Mouse (Mus musculus) lung, postnatal 4 days (tissue): ENCODE measurements around the gene Ctdsp1.

ENCODE experiments used
- DNase-seq, 2 experiments: peaks; one replicate each; pipeline ENCODE4 v3.0.0; 2021

The Ctdsp1 gene

DNA sequence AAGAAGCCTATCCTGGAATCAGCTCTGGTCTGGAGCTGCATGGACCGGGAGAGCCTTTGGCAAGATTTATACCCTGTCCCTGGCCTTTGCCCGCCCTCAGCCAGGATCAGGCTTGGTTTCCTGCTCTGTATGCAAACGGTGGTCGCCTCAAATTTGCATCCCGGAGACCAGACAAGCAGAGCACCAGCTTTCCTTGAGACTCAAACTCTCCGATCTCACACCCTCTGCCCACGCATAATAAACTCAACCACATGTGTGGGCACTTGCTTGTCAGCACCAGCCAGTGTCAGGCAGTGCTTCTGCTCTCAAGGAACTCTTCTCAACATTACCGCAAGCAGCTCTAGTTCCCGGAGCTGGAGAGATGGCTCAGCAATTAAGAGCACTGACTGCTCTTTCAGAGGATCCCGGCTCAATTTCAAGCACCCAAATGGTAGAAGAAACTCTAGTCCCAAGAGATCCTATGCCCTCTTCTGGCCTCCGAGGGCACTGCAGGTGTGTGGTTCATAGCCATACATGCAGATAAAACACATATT is 6.7 kb downstream of the Ctdsp1 start:
- DNase-seq, result peak; percentile 81 to 84

- no peak for DNase-seq
These were observed 9.2 kb downstream of the Ctdsp1 start for GRCm38 (mm10) chr1:74400531-74400930.

- DNase-seq, result no peak
These were observed 9.8 kb downstream of the Ctdsp1 start for GRCm38 (mm10) chr1:74401015-74401702.

DNA sequence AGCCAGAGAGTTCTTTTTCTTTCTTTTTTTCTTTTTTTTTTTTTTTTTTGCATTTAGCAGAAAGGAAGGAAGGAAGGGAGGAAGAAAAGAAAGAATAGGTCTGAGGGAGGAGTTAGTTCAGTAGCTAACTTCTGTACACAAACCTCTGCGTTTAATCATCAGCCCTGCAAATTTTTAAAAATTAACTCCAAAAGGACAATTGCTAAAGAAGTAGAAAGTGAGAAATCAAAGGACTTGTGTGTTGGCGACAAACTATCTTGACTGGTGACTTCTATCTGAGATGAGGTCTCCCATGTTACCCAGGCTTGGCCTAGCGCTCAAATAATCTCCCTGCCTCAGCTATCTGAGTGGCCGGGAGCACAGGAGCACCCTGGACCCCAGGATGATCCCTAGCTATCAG is 12.9 kb downstream of the Ctdsp1 start:
- no peak for DNase-seq

DNA sequence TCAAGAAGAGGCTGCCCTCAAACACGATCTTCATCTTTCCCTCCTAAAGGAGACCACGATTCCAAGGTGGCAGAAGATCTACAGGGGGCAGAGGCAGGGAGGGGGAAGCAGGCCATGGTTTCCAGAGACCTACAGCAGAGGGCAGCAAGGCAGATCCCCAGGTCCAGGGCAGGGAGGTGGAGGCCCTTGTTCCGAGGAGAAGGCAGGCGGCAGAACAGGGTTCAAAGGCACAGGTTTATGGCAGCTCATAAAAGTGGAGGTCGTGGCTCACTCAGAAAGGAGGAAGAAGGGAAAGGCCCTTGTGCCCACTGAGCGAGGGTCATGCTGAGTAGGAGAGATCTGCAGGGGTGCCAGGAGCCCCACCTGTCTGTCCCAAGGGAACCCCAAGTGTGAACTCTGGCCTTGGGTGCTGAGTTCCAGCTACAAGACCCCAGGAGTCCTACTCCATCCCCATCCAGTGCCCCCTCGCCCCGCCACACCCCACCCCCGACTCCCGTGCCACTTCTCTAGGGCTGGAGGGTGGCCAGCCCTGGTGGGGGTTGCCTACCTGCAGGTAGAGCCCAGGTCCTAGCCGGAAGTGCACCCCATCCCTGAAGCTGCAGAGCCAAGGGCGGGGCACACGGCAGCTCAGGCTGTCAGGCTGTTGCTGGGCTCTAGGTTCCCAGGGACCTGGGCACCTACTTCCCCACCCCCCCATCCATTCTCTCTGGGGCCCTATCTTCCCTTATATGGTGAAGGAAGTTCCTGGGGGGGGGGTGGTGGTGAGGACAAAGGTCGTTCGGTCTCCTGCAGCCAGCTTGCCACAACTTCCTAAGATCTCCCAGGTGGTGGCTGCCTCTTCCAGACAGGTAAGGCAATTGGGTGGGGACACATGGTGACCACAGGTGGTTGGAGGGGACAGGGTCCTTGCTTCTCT is 17.5 kb downstream of the Ctdsp1 start, which contains the start of gene Vil1:
TSS of gene Vil1 (plus strand) at position 788 of the 916 bp plus-strand sequence.
- DNase-seq, result no peak

GRCm38 (mm10) chr1:74411753-74412325 is 20.5 kb downstream of the Ctdsp1 start:
- no peak for DNase-seq

DNA sequence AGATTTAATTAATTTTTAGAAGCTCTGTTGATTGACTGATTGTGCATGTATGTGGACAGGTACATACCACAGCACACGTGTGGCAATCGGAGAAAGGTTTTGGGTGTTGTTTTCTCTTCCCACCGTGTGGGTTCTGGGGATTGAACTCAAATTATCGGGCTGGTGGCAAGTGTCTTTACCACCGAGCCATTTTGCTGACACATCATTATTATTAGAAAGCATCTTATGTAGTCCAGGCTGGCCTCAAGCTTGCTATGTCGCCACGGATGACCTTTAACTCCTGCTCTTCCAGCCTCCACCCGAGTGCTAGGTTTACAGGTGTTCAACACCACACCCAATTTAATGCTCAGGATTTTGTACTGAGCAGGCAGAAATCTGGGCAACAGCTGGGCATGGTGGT is 21.4 kb downstream of the Ctdsp1 start:
- no peak for DNase-seq

GRCm38 (mm10) chr1:74415143-74415542 is 23.8 kb downstream of the Ctdsp1 start:
- peak; percentile 45 to 47 for DNase-seq

GRCm38 (mm10) chr1:74418747-74419439 is 27.6 kb downstream of the Ctdsp1 start:
- DNase-seq, result no peak

- DNase-seq, result peak; percentile 46 to 55
These were observed 28.1 kb downstream of the Ctdsp1 start for GRCm38 (mm10) chr1:74419440-74419794.

GRCm38 (mm10) chr1:74423147-74423546 is 31.8 kb downstream of the Ctdsp1 start:
- no peak for DNase-seq

DNA sequence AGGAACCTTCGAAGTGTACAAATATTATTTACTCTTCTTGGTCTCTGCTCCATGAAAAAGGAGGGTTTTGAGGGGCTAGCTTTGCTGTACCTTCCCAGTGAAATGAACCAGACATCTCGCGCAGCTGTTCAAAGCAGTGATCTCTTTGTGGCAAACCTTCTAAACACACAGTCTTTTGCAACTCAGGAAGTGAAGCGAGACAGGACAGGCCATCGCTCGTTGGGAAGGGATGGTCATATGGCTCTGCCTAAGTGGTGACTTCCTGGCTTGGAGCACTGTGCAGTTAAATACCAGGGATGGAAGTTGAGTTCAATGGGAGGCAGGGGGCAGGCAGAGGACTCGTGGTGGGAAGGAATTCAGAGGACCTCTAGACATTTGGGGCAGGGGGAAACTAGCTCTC is 34.5 kb downstream of the Ctdsp1 start:
- no peak for DNase-seq

- DNase-seq, result no peak
These were observed 41.9 kb downstream of the Ctdsp1 start for GRCm38 (mm10) chr1:74433220-74433619.

GRCm38 (mm10) chr1:74434596-74434995 is 43.3 kb downstream of the Ctdsp1 start:
- no peak for DNase-seq

DNA sequence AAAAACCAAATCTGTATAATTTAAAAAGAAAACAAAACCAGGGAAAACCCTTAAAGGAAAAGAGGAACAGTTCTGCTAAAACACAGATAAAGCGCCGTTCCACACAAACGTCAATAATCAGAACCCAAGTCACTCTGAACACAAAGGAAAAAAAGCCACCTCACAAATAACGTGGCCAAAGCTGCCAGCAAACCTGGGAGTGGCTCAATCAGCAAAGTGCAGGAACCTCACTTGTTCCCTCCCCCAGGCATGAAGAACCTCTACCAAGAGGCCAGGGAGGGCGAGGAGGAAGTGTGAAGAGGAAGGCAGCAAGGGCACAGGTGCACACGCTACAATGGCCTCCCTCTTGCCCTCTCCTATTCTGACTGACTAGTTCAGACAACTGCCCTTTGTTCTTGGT is 44.3 kb downstream of the Ctdsp1 start:
- peak in 1 of 2 experiments; percentile 27 for DNase-seq

DNA sequence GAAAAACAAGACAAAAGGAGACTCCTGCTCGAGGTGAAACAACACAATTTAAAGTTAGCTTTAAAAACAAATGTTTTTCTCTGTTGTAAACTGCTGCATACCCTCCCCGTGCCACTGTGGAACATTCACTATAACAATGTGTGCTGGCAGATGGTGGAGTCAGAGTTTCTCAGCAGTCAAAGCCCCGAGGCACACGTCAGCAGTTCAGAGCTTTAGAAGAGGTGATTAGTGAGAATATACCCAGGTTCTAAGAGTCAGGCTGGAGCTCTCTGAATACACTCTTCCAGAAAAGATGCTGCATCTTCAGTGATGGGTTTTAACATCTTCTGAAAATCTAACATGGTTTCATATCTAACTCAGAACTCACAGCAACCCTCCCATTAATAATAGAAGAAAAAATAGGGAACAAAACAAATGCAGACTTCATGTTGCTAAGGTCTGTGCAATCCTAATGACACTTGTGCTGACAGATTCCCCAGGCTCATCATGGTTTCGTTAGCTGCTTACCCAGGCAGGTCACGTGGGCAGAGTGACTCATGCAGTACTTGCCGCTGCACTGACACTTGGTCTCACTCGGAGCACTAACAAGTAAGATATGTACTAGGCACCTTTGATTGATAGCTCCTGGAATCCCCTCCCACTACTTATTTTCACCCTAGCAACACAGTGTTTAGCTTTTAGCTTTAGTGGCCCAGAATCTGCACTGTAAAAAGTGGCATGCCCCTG is 46.6 kb downstream of the Ctdsp1 start:
- DNase-seq, result peak; percentile 46 to 56

- DNase-seq, result no peak
These were observed 48.0 kb downstream of the Ctdsp1 start for GRCm38 (mm10) chr1:74439166-74439876.

- DNase-seq, result no peak
These were observed 53.2 kb downstream of the Ctdsp1 start for GRCm38 (mm10) chr1:74444538-74444937.
